Mouse (Mus musculus): Measurements from ENCODE around the gene Gm26620. TPM values are rescaled to one million over a fixed set of nuclear protein-coding genes. Genes with fewer than 3 reads are reported as not detected.

The Gm26620 gene
- polyA plus RNA-seq, 1 experiment, result 0.57 TPM

- no peak for TF ChIP-seq GATA1 (IDR thresholded peaks at IDR 0.05; ENCODE audit: low read length)
These were observed 10.0 kb downstream of the Gm26620 start for GRCm38 (mm10) chr1:170894603-170895602.

GRCm38 (mm10) chr1:170896651-170897281, 11.9 kb downstream of the Gm26620 start:
- no peak for TF ChIP-seq GATA1 (IDR thresholded peaks at IDR 0.05; ENCODE audit: low read length)

- TF ChIP-seq GATA1 (IDR thresholded peaks at IDR 0.05; ENCODE audit: low read length), result no peak
These were observed 13.7 kb downstream of the Gm26620 start for GRCm38 (mm10) chr1:170898413-170899075.

GRCm38 (mm10) chr1:170900799-170901467, 16.1 kb downstream of the Gm26620 start:
- no peak for TF ChIP-seq GATA1 (IDR thresholded peaks at IDR 0.05; ENCODE audit: low read length)

- TF ChIP-seq GATA1 (IDR thresholded peaks at IDR 0.05; ENCODE audit: low read length), result no peak
These were observed 16.8 kb downstream of the Gm26620 start for GRCm38 (mm10) chr1:170901536-170902238.

GRCm38 (mm10) chr1:170903485-170903884, 18.6 kb downstream of the Gm26620 start:
- no peak for TF ChIP-seq GATA1 (IDR thresholded peaks at IDR 0.05; ENCODE audit: low read length)

GRCm38 (mm10) chr1:170907111-170907455, 22.2 kb downstream of the Gm26620 start:
- TF ChIP-seq GATA1 (IDR thresholded peaks at IDR 0.05; ENCODE audit: low read length), result no peak

- no peak for TF ChIP-seq GATA1 (IDR thresholded peaks at IDR 0.05; ENCODE audit: low read length)
These were observed 22.8 kb downstream of the Gm26620 start for GRCm38 (mm10) chr1:170907456-170908191.

GRCm38 (mm10) chr1:170908341-170908740, 23.5 kb downstream of the Gm26620 start:
- no peak for TF ChIP-seq GATA1 (IDR thresholded peaks at IDR 0.05; ENCODE audit: low read length)

- no peak for TF ChIP-seq GATA1 (IDR thresholded peaks at IDR 0.05; ENCODE audit: low read length)
These were observed 27.2 kb downstream of the Gm26620 start for GRCm38 (mm10) chr1:170911907-170912660.

GRCm38 (mm10) chr1:170912891-170913615, 28.2 kb downstream of the Gm26620 start, which contains the start of gene Fcrlb:
TSS of gene Fcrlb (minus strand) at chr1:170912941.
- TF ChIP-seq GATA1 (IDR thresholded peaks at IDR 0.05; ENCODE audit: low read length), result no peak

- no peak for TF ChIP-seq GATA1 (IDR thresholded peaks at IDR 0.05; ENCODE audit: low read length)
These were observed 30.8 kb downstream of the Gm26620 start for GRCm38 (mm10) chr1:170915657-170916056.

- TF ChIP-seq GATA1 (IDR thresholded peaks at IDR 0.05; ENCODE audit: low read length), result no peak
These were observed 34.4 kb downstream of the Gm26620 start for GRCm38 (mm10) chr1:170919308-170919707.

Measured in G1E-ER4 (cell line).